Mouse (Mus musculus) neural tube, embryonic 15.5 days (tissue): Measurements from ENCODE around the gene Eif1. TPM values are rescaled to one million over a fixed set of nuclear protein-coding genes. Genes with fewer than 3 reads are reported as not detected.
"Not testable (repeated sequence)": the region's sequence is repeated elsewhere in the genome, so short reads cannot be mapped to it uniquely, and the experiment has no call there.

ENCODE experiments used
- ATAC-seq: fragments of 200-750 bp; cut with Nextera tagmentation; 2 replicates; pipeline ENCODE4 v1.8.0; 2017; ENCODE audit warnings: mild to moderate bottlenecking, moderate TSS enrichment, moderate library complexity; ENCODE audit not compliant: low FRiP score
- H3K27ac ChIP-seq: fragments of 300-500 bp; sonication (generic); replicated peaks from 2 replicates; pipeline ENCODE4 v1.5.1; 2015; ENCODE audit warnings: mild to moderate bottlenecking, inconsistent platforms
- H3K27me3 ChIP-seq: fragments of 300-500 bp; sonication (generic); replicated peaks from 2 replicates; pipeline ENCODE4 v1.6.1; 2015; ENCODE audit warnings: inconsistent platforms
- H3K36me3 ChIP-seq: fragments of 300-500 bp; sonication (generic); 2 replicates; pipeline ENCODE4 v1.6.1; 2015; ENCODE audit warnings: inconsistent platforms
- H3K4me1 ChIP-seq: fragments of 300-500 bp; sonication (generic); 2 replicates; pipeline ENCODE4 v1.6.1; 2015; ENCODE audit warnings: inconsistent platforms
- H3K4me2 ChIP-seq: fragments of 300-500 bp; sonication (generic); 2 replicates; pipeline ENCODE4 v1.6.1; 2015; ENCODE audit warnings: inconsistent platforms, mild to moderate bottlenecking, moderate library complexity
- H3K4me3 ChIP-seq: fragments of 300-500 bp; sonication (generic); replicated peaks from 2 replicates; pipeline ENCODE4 v1.5.1; 2015; ENCODE audit warnings: mild to moderate bottlenecking, inconsistent platforms
- H3K9ac ChIP-seq: fragments of 300-500 bp; sonication (generic); replicated peaks from 2 replicates; pipeline ENCODE4 v1.6.1; 2015; ENCODE audit warnings: mild to moderate bottlenecking, inconsistent platforms
- H3K9me3 ChIP-seq: fragments of 300-500 bp; sonication (generic); replicated peaks from 2 replicates; pipeline ENCODE4 v1.6.1; 2016; ENCODE audit warnings: inconsistent platforms
- WGBS: fragments of 180-500 bp; shearing (Covaris S2); methylation state at CpG from one replicate; pipeline ENCODE4 v1.1.7; 2015; ENCODE audit warnings: mixed read lengths; 5-methylcytosine and 5-hydroxymethylcytosine counted together
- polyA plus RNA-seq: library from polyadenylated mRNA; unstranded; fragments of >200 nt; fragmentation: Nextera tagmentation; extraction: Ambion mirVana; gene quantifications from 2 replicates; pipeline ENCODE4 v1.2.1, GENCODE M21; 2015

The Eif1 gene
- polyA plus RNA-seq, 1 experiment from 2014 or later: 1,270 TPM

GRCm38 (mm10) chr11:100290235-100290634, 29.4 kb upstream of the Eif1 start:
- Histone ChIP-seq H3K9me3 (no peaks in the 10 kb centered on the region), H3K4me3 (no peak overlapping the region), H3K9ac (no peak overlapping the region), H3K27ac (no peak overlapping the region), H3K27me3 (no peaks in the 10 kb centered on the region), H3K36me3 (no peaks in the 10 kb centered on the region), H3K4me1 (peaks cover 5% of the 10 kb centered on the region), H3K4me2 (no peak overlapping the region)
- 52% methylated on average over 5 of the region's 5 CpGs for WGBS
- no peak for ATAC-seq

DNA sequence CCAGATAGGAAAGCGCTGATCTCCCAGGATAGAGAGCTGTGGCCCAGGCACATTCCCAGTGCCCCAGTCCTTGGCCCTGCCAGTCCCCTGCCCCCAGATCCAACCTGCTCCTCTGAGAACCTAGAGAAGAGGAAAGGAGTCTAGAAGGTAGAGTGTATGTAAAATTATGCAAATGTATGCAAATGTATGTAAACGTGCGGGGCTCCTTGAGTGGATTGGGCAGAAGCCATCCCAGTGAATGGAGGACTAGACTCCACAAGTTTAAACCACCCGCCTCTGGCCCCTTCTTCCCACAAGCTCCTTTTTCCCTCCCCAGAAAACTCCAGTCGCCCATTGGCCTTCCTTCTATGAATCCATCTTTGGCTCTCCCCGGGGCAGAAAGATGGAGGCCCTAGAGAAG, 26.8 kb upstream of the Eif1 start:
- no peak for ATAC-seq
- Histone ChIP-seq H3K27me3 (no peaks in the 10 kb centered on the region), H3K4me3 (no peak overlapping the region), H3K27ac (no peak overlapping the region), H3K9me3 (no peaks in the 10 kb centered on the region), H3K9ac (no peak overlapping the region), H3K4me1 (peaks cover 5% of the 10 kb centered on the region), H3K36me3 (no peaks in the 10 kb centered on the region), H3K4me2 (no peak overlapping the region)
- 42% methylated on average over 6 of the region's 6 CpGs for WGBS

GRCm38 (mm10) chr11:100295308-100295707, 24.4 kb upstream of the Eif1 start:
- Histone ChIP-seq H3K4me1 (peaks cover 9% of the 10 kb centered on the region), H3K36me3 (no peaks in the 10 kb centered on the region), H3K4me3 (no peak overlapping the region), H3K9me3 (no peaks in the 10 kb centered on the region), H3K27ac (no peak overlapping the region), H3K27me3 (no peaks in the 10 kb centered on the region), H3K4me2 (peak overlapping the region; percentile 40; the same call in 1 of the 2 replicates), H3K9ac (no peak overlapping the region)
- peak; percentile 43 for ATAC-seq
- WGBS: 10% methylated on average over 10 of the region's 10 CpGs

- Histone ChIP-seq H3K4me1 (peaks cover 9% of the 10 kb centered on the region), H3K9me3 (no peaks in the 10 kb centered on the region), H3K27ac (no peak overlapping the region), H3K9ac (no peak overlapping the region), H3K36me3 (no peaks in the 10 kb centered on the region), H3K27me3 (no peaks in the 10 kb centered on the region), H3K4me2 (peak overlapping the region; percentile 46), H3K4me3 (peak overlapping the region; percentile 20; the same call in 1 of the 2 replicates)
- ATAC-seq: no peak
- WGBS: 41% methylated on average over 5 of the region's 5 CpGs
Observed at GRCm38 (mm10) chr11:100297801-100298200, 21.9 kb upstream of the Eif1 start.

DNA sequence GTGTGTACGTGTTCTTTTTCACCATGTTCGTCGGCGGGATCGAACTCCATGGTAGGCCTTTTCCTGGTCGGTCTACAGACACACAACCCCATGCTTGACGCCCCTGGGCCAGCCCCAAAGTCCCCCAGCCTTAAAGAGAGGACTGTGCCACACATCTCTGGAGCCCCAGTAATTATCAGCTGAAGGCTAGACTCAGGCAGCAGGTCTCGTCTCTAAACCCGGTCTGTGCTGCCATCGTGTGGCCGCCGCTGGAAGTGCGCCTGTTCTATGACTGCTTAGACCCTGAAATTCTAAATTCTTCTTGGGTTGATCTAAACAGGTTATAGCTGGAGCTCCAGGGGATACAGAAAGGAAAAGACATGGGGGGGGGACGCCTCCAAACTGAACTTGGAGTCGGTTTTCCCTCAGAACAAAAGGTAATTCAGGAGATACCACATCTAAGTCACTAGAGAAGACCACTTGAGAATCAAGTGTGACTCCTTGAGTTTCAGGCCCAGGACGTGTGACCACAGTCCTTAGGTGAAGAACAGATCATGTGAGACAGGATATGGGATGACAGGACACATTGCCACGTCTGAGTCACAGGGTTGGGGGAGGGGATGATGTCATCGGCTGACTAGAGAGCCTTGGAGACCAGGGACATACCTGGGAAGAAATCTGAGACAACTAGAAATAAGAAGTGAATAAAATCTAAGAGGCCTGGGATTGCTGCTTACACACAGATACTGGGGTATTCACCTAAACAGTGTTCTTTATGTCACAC, 21.2 kb upstream of the Eif1 start:
- peak overlapping the region; percentile 46 for H3K4me2 ChIP-seq
- ATAC-seq: 0 out of 2 replicates have a peak, but pooled peaks have one; percentile 45
- peaks cover 9% of the 10 kb centered on the region for H3K4me1 ChIP-seq
- no peak overlapping the region for H3K9ac ChIP-seq
- H3K27ac ChIP-seq: no peak overlapping the region
- no peaks in the 10 kb centered on the region for H3K27me3 ChIP-seq
- peak overlapping the region; percentile 20 for H3K4me3 ChIP-seq
- WGBS: 27% methylated on average over 18 of the region's 18 CpGs
- no peaks in the 10 kb centered on the region for H3K9me3 ChIP-seq
- H3K36me3 ChIP-seq: no peaks in the 10 kb centered on the region

DNA sequence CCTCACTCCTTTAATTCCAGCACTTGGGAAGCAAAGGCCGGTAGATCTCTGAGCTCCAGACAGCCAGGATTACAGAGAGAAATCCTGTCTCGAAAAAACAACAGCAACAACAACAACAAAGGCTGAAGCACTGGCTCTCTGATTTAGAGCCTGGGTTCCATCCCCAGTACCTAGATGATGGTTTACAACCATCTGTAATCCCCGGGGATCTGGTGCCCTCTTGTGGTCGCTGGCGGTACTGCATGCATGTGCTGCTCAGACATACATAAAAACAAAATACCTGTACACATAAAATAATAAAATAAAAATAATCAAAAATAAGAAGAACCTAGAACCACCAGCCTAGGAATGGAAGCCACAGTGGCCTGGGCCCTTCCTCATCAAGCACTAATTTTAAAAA, 19.4 kb upstream of the Eif1 start:
- H3K4me2 ChIP-seq: no peak overlapping the region
- no peak overlapping the region for H3K4me3 ChIP-seq
- no peak overlapping the region for H3K9ac ChIP-seq
- no peak for ATAC-seq
- WGBS: 10% methylated on average over 5 of the region's 5 CpGs
- peaks cover 6% of the 10 kb centered on the region for H3K4me1 ChIP-seq
- no peaks in the 10 kb centered on the region for H3K36me3 ChIP-seq
- H3K27ac ChIP-seq: no peak overlapping the region
- H3K9me3 ChIP-seq: no peaks in the 10 kb centered on the region
- no peaks in the 10 kb centered on the region for H3K27me3 ChIP-seq

- H3K27me3 ChIP-seq: no peaks in the 10 kb centered on the region
- no peak overlapping the region for H3K9ac ChIP-seq
- peaks cover 6% of the 10 kb centered on the region for H3K4me1 ChIP-seq
- H3K27ac ChIP-seq: no peak overlapping the region
- 92% methylated on average over 5 of the region's 5 CpGs for WGBS
- no peak for ATAC-seq
- no peaks in the 10 kb centered on the region for H3K36me3 ChIP-seq
- no peak overlapping the region for H3K4me3 ChIP-seq
- no peaks in the 10 kb centered on the region for H3K9me3 ChIP-seq
- no peak overlapping the region for H3K4me2 ChIP-seq
Observed at GRCm38 (mm10) chr11:100301292-100301691, 18.4 kb upstream of the Eif1 start.

DNA sequence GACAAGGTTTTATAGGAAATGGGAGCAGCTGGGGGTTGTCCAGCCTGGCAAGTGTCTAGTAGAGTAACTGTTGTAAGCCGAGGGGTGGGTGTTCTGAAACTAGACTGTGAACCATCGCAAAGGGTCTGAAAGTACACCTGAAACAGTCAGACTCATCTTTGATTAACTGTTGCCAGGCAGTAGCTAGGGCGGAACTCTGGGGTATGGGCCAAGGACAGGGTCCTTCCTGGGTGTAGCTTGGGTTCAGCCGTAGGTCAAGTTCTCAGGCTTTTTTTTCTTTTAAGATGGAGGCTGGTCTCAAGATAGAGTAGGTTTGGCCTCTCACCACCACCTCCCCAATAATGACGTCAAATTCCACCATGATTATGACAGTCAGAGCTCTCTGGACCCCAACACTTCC, 11.8 kb upstream of the Eif1 start:
- no peak overlapping the region for H3K4me2 ChIP-seq
- no peak overlapping the region for H3K9ac ChIP-seq
- peaks cover 7% of the 10 kb centered on the region; the same call in 1 of the 2 replicates for H3K4me1 ChIP-seq
- 88% methylated on average over 5 of the region's 5 CpGs for WGBS
- ATAC-seq: no peak
- H3K36me3 ChIP-seq: no peaks in the 10 kb centered on the region
- no peaks in the 10 kb centered on the region for H3K9me3 ChIP-seq
- H3K27ac ChIP-seq: no peak overlapping the region
- no peak overlapping the region for H3K4me3 ChIP-seq
- H3K27me3 ChIP-seq: no peaks in the 10 kb centered on the region

GRCm38 (mm10) chr11:100308672-100309071, 11.0 kb upstream of the Eif1 start:
- H3K27me3 ChIP-seq, H3K9ac ChIP-seq, ATAC-seq, H3K27ac ChIP-seq, H3K4me1 ChIP-seq, H3K9me3 ChIP-seq, H3K36me3 ChIP-seq, H3K4me3 ChIP-seq, H3K4me2 ChIP-seq: not testable (repeated sequence)
- 94% methylated on average over 6 of the region's 6 CpGs for WGBS

GRCm38 (mm10) chr11:100311656-100312055, 8.0 kb upstream of the Eif1 start:
- 67% methylated on average over 1 of the region's 1 CpGs for WGBS
- peaks cover 7% of the 10 kb centered on the region; the same call in 1 of the 2 replicates for H3K4me1 ChIP-seq
- no peak for ATAC-seq
- no peaks in the 10 kb centered on the region for H3K27me3 ChIP-seq
- H3K9ac ChIP-seq: no peak overlapping the region
- no peak overlapping the region for H3K4me2 ChIP-seq
- no peak overlapping the region for H3K4me3 ChIP-seq
- H3K36me3 ChIP-seq: no peaks in the 10 kb centered on the region
- no peaks in the 10 kb centered on the region for H3K9me3 ChIP-seq
- H3K27ac ChIP-seq: no peak overlapping the region

DNA sequence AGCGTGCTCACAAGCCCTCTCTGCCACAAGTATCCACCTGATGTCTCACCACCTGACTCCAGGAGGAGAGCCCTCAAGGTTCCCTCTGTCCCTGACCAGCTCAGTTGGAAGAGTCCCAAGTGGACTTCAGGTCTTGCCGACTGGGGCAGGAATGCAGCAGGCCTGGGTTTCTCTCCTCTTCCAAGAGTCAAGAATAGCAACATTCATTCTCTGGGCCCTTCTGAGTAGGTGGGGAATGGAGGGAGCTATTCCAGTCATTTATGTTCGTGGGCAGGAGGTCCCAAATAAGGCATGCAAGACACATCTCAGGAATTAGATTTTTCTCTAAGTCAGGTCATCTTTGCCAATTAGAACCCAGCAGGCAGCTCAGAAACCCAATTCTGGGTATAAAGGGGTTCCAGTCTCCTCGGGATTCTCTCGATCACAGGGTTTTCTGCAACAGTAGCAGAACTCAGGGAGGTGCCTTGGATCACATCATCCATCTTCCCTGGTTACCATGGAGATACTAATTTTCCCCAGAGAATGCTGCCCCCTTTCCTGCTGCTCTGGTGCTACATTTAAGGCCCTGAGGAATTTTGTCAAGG, 7.5 kb upstream of the Eif1 start:
- Histone ChIP-seq H3K9ac (no peak overlapping the region; the same call in 1 of the 2 replicates), H3K4me2 (no peak overlapping the region), H3K27me3 (no peaks in the 10 kb centered on the region), H3K36me3 (no peaks in the 10 kb centered on the region), H3K4me3 (no peak overlapping the region), H3K27ac (0 out of 2 replicates have a peak overlapping the region, but pooled peaks have one; percentile 9), H3K9me3 (no peaks in the 10 kb centered on the region), H3K4me1 (peaks cover 7% of the 10 kb centered on the region; the same call in 1 of the 2 replicates)
- 15% methylated on average over 5 of the region's 5 CpGs for WGBS
- no peak for ATAC-seq

DNA sequence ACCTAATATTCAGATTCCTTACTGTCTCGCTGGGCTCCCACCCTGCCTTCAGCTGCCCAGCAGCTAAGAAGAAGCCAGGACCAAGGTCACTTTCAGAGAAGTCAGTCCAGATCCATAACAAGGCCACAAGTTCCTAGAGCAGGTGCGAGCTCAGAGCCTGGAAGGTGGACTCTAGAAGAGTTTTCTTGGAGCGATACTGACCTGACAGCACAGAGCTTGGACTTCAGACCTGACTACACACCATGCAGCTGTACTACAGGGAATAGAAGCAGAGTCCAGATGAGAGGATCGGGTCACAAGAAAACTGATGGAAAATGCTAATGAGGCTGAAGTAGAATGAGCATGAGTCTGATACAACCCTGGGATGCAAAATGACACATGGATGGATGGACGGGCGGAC, 6.3 kb upstream of the Eif1 start:
- H3K4me1 ChIP-seq: peaks cover 7% of the 10 kb centered on the region; the same call in 1 of the 2 replicates
- ATAC-seq: no peak
- H3K9ac ChIP-seq: no peak overlapping the region
- H3K27ac ChIP-seq: no peak overlapping the region
- no peaks in the 10 kb centered on the region for H3K36me3 ChIP-seq
- no peak overlapping the region for H3K4me3 ChIP-seq
- H3K27me3 ChIP-seq: no peaks in the 10 kb centered on the region
- 91% methylated on average over 6 of the region's 6 CpGs for WGBS
- H3K4me2 ChIP-seq: no peak overlapping the region
- no peaks in the 10 kb centered on the region for H3K9me3 ChIP-seq
